In genomic region chr9:57278268-57278667, GRCm38 (mm10) we compare ENCODE assay signal across 14 mouse cellular contexts. TPM values are rescaled to one million over a fixed set of nuclear protein-coding genes. Genes with fewer than 3 reads are reported as not detected.
DNase-seq lines count a peak whose midpoint lies in the region; ATAC-seq and TF ChIP-seq lines count a peak whose summit lies in the region.
"Had no signal": no experiment of that assay in that cellular context is flagged by ENCODE, and none has a peak within 500 bp of the region (broad histone marks: within the 10 kb centered on the region; RNA-seq: fewer than 3 reads in every experiment).

No protein-coding gene starts in this region.

- TF ChIP-seq POLR2A in small intestine, adult 2 months (IDR thresholded peaks at IDR 0.05; ENCODE audit: low read depth, low read length) = no peak

- no peak overlapping the region for H3K9ac ChIP-seq in heart, postnatal 0 days (replicated peaks; ENCODE audit: low read depth, low read length)
- H3K9ac ChIP-seq: hindbrain, embryonic 15.5 days had no signal

- no peaks in the 10 kb centered on the region for H3K9me3 ChIP-seq in heart, postnatal 0 days (replicated peaks; ENCODE audit: control insufficient read depth, low read length)
- no peaks in the 10 kb centered on the region for H3K9me3 ChIP-seq in midbrain, embryonic 10.5 days (replicated peaks)
- H3K9me3 ChIP-seq: hindbrain, embryonic 15.5 days had no signal

- H3K27me3 ChIP-seq in heart, postnatal 0 days (ENCODE audit: control insufficient read depth, insufficient read depth, low read length) = no peaks in the 10 kb centered on the region
- H3K27me3 ChIP-seq in small intestine, adult 2 months (ENCODE audit: control insufficient read depth, insufficient read depth, low read length) = no peaks in the 10 kb centered on the region
- H3K27me3 ChIP-seq in midbrain, embryonic 10.5 days (ENCODE audit: low read depth, poor library complexity, severe bottlenecking) = peaks cover 23% of the 10 kb centered on the region
- H3K27me3 ChIP-seq: hindbrain, embryonic 15.5 days had no signal

- peak; percentile 39; the same call in 1 of the 2 replicates for ATAC-seq in heart, postnatal 0 days (ENCODE audit: insufficient read depth, low read depth)
- ATAC-seq in CD4-positive, CD25-positive, alpha-beta regulatory T cell, adult 4 months = peak; percentile 96
- peak; percentile 94 for ATAC-seq in inflammation-experienced regulatory T-cells, adult 6 months
- ATAC-seq: midbrain, embryonic 16.5 days had no signal

- DNase-seq in heart, postnatal 0 days (ENCODE audit: low spot score) = no peak
- DNase-seq in heart, postnatal 25 days (ENCODE audit: low spot score) = no peak
- no peak for DNase-seq in kidney, adult 11 months
- DNase-seq in frontal cortex, postnatal 14 days (ENCODE audit: low spot score in 2 of 2) = no peak
- DNase-seq in midbrain, embryonic 10.5 days (ENCODE audit: low spot score) = no peak
- DNase-seq: right cerebral cortex, postnatal 25 days had no signal

- no peak overlapping the region for H3K4me3 ChIP-seq in heart, postnatal 0 days (ENCODE audit: low read depth, low read length)
- H3K4me3 ChIP-seq in small intestine, adult 2 months (ENCODE audit: low read depth, low read length) = no peak overlapping the region
- no peak overlapping the region for H3K4me3 ChIP-seq in midbrain, embryonic 10.5 days
- H3K4me3 ChIP-seq: hindbrain, embryonic 15.5 days had no signal

- TF ChIP-seq EP300 in heart, postnatal 0 days (IDR thresholded peaks at IDR 0.05; ENCODE audit: low read depth) = no peak

- no peak overlapping the region for H3K4me2 ChIP-seq in heart, postnatal 0 days (ENCODE audit: low read depth, low read length)
- H3K4me2 ChIP-seq: hindbrain, embryonic 15.5 days had no signal

- H3K4me1 ChIP-seq in heart, postnatal 0 days (ENCODE audit: control insufficient read depth, insufficient read depth) = 0 out of 2 replicates have a peak, but pooled peaks cover 4% of the 10 kb centered on the region
- peaks cover 6% of the 10 kb centered on the region for H3K4me1 ChIP-seq in small intestine, adult 2 months (ENCODE audit: control insufficient read depth, insufficient read depth, insufficient read length, low read length)
- H3K4me1 ChIP-seq in midbrain, embryonic 10.5 days = peaks cover 36% of the 10 kb centered on the region

- WGBS in heart, postnatal 0 days = 37% methylated on average over 4 of the region's 4 CpGs
- WGBS in small intestine, adult 2 months = 65% methylated on average over 4 of the region's 4 CpGs
- 70% methylated on average over 4 of the region's 4 CpGs for WGBS in midbrain, embryonic 10.5 days

- no peak for TF ChIP-seq CTCF in heart, postnatal 0 days (IDR thresholded peaks at IDR 0.05; ENCODE audit: low read depth)
- TF ChIP-seq CTCF in small intestine, adult 2 months (IDR thresholded peaks at IDR 0.05; ENCODE audit: extremely low read depth, insufficient read length, insufficient replicate concordance, low read depth, low read length) = no peak

- intact Hi-C loops in heart, postnatal 25 days (cut with DNase I) = no loop called here

- H3K27ac ChIP-seq in heart, postnatal 0 days (ENCODE audit: low read depth) = peak overlapping the region; percentile 28; the same call in 1 of the 2 replicates
- H3K27ac ChIP-seq in small intestine, adult 2 months (ENCODE audit: insufficient read depth, low read depth, low read length) = peak overlapping the region; percentile 66
- no peak overlapping the region; the same call in 1 of the 2 replicates for H3K27ac ChIP-seq in midbrain, embryonic 10.5 days (replicated peaks)
- H3K27ac ChIP-seq: hindbrain, embryonic 15.5 days had no signal

- H3K36me3 ChIP-seq in heart, postnatal 0 days (replicated peaks; ENCODE audit: control insufficient read depth, insufficient read depth, low read length) = no peaks in the 10 kb centered on the region
- no peaks in the 10 kb centered on the region for H3K36me3 ChIP-seq in small intestine, adult 2 months (ENCODE audit: control insufficient read depth, insufficient read depth, low read length)
- H3K36me3 ChIP-seq in midbrain, embryonic 10.5 days = no peaks in the 10 kb centered on the region
- H3K36me3 ChIP-seq: hindbrain, embryonic 15.5 days had no signal

RNA-seq across cellular contexts. Expression of gene 1700017B05Rik, which starts 15.9 kb away (rescaled TPM):
- 11.0 and 16.3 TPM in 2 replicates for total RNA-seq in heart, postnatal 0 days (2014; rRNA removed; ENCODE audit: low replicate concordance)
- polyA plus RNA-seq in heart, postnatal 0 days (2015; fragmentation: Nextera tagmentation; extraction: Ambion mirVana) = 5.6 and 6.2 TPM in 2 replicates
- total RNA-seq in heart, postnatal 25 days (2021) = 10 to 100 TPM; 11.0 to 11.5 TPM
- 10 to 100 TPM; 15.1 to 22.6 TPM for polyA plus RNA-seq in CD4-positive, CD25-positive, alpha-beta regulatory T cell, adult 4 months (2017; shearing (Covaris generic))
- polyA plus RNA-seq in inflammation-experienced regulatory T-cells, adult 6 months (2017; shearing (Covaris generic)) = 10 to 100 TPM; 15.1 to 27.5 (median 19.5) TPM
- 14.1 and 28.7 TPM in 2 replicates for polyA plus RNA-seq in small intestine, adult 2 months (2012; rRNA removed)
- polyA plus RNA-seq in midbrain, embryonic 10.5 days (2016; fragmentation: Nextera tagmentation; extraction: Ambion mirVana) = 11.8 TPM in 2 replicates

RNA-seq across cellular contexts. Expression of gene Trcg1, which starts 41.9 kb away (rescaled TPM):
- total RNA-seq in heart, postnatal 0 days (2014; rRNA removed; ENCODE audit: low replicate concordance) = not detected in 2 replicates
- polyA plus RNA-seq in heart, postnatal 0 days (2015; fragmentation: Nextera tagmentation; extraction: Ambion mirVana) = not detected in 2 replicates
- not detected for total RNA-seq in heart, postnatal 25 days (2021)
- polyA plus RNA-seq in CD4-positive, CD25-positive, alpha-beta regulatory T cell, adult 4 months (2017; shearing (Covaris generic)) = not detected
- not detected for polyA plus RNA-seq in inflammation-experienced regulatory T-cells, adult 6 months (2017; shearing (Covaris generic))
- polyA plus RNA-seq in small intestine, adult 2 months (2012; rRNA removed) = not detected in 2 replicates
- not detected in 2 replicates for polyA plus RNA-seq in midbrain, embryonic 10.5 days (2016; fragmentation: Nextera tagmentation; extraction: Ambion mirVana)
- total RNA-seq: left cerebral cortex, adult 8-10 months had no signal
- polyA plus RNA-seq: brain, embryonic 14.5 days; embryonic facial prominence, embryonic 11.5 days; hindbrain, embryonic 15.5 days; midbrain, embryonic 16.5 days had no signal

Comparison
In these comparisons a context has a peak if more than half of its experiments do, and no peak if none do; other contexts are left out.
1. ATAC-seq: peak in every context shown above with its lines; median percentile 96 in CD4-positive, CD25-positive, alpha-beta regulatory T cell, adult 4 months; 94 in inflammation-experienced regulatory T-cells, adult 6 months; 39 in heart, postnatal 0 days.